Mouse (Mus musculus) embryonic fibroblast, embryonic 13.5 days (primary cell): ENCODE results near the gene Il4ra. TPM values are rescaled to one million over a fixed set of nuclear protein-coding genes. Genes with fewer than 3 reads are reported as not detected.

Experiments
- H3K27ac ChIP-seq: 2 replicates; pipeline ENCODE4 v1.5.1; 2012; ENCODE audit warnings: low read length, control low read depth, inconsistent platforms; ENCODE audit not compliant: insufficient read depth
- H3K4me1 ChIP-seq: 2 replicates; pipeline ENCODE4 v1.6.1; 2011; ENCODE audit warnings: low read length; ENCODE audit not compliant: control insufficient read depth, insufficient read depth
- H3K4me3 ChIP-seq: 2 replicates; pipeline ENCODE4 v1.5.1; 2011; ENCODE audit warnings: mild to moderate bottlenecking, control low read depth, low read length; ENCODE audit not compliant: insufficient read depth
- CTCF ChIP-seq: IDR thresholded peaks from 2 replicates; pipeline ENCODE4 v1.5.1; 2011; ENCODE audit warnings: mild to moderate bottlenecking, control low read depth, low read length, moderate library complexity, borderline replicate concordance; ENCODE audit not compliant: insufficient read depth
- POLR2A ChIP-seq: IDR thresholded peaks from 2 replicates; pipeline ENCODE4 v1.6.1; 2011; ENCODE audit warnings: low read depth, mild to moderate bottlenecking, control low read depth, low read length, moderate library complexity
- polyA plus RNA-seq: library from polyadenylated mRNA; stranded (reverse); fragments of >200 nt; gene quantifications from 2 replicates; pipeline ENCODE4 v1.2.4, GENCODE M21; 2011; ENCODE audit warnings: low read depth; ENCODE audit not compliant: missing spikeins, insufficient read length

The Il4ra gene
- polyA plus RNA-seq, 1 experiment, result 45.7 TPM

GRCm38 (mm10) chr7:125597083-125597482 is 45.2 kb downstream of the Il4ra start:
- no peaks in the 10 kb centered on the region for H3K4me1 ChIP-seq
- no peak overlapping the region for H3K4me3 ChIP-seq
- H3K27ac ChIP-seq, result no peak overlapping the region
- TF ChIP-seq CTCF (no peak), POLR2A (no peak)

GRCm38 (mm10) chr7:125597516-125598347 is 45.8 kb downstream of the Il4ra start:
- no peak overlapping the region for H3K4me3 ChIP-seq
- H3K4me1 ChIP-seq, result no peaks in the 10 kb centered on the region
- TF ChIP-seq CTCF, result no peak
- TF ChIP-seq POLR2A, result no peak
- no peak overlapping the region for H3K27ac ChIP-seq

GRCm38 (mm10) chr7:125599373-125599973 is 47.6 kb downstream of the Il4ra start:
- TF ChIP-seq CTCF (no peak), POLR2A (no peak)
- Histone ChIP-seq H3K4me3 (no peak overlapping the region), H3K4me1 (no peaks in the 10 kb centered on the region), H3K27ac (no peak overlapping the region)

GRCm38 (mm10) chr7:125600136-125600535 is 48.2 kb downstream of the Il4ra start:
- Histone ChIP-seq H3K4me3 (no peak overlapping the region), H3K27ac (no peak overlapping the region), H3K4me1 (no peaks in the 10 kb centered on the region)
- no peak for TF ChIP-seq CTCF
- no peak for TF ChIP-seq POLR2A

- no peak overlapping the region for H3K27ac ChIP-seq
- H3K4me3 ChIP-seq, result no peak overlapping the region
- H3K4me1 ChIP-seq, result no peaks in the 10 kb centered on the region
- TF ChIP-seq CTCF (no peak), POLR2A (no peak)
Measured at GRCm38 (mm10) chr7:125600612-125601279, 48.8 kb downstream of the Il4ra start.

- no peaks in the 10 kb centered on the region for H3K4me1 ChIP-seq
- no peak overlapping the region for H3K4me3 ChIP-seq
- H3K27ac ChIP-seq, result no peak overlapping the region
- TF ChIP-seq CTCF, result no peak
- no peak for TF ChIP-seq POLR2A
Measured at GRCm38 (mm10) chr7:125601280-125601670, 49.4 kb downstream of the Il4ra start.

GRCm38 (mm10) chr7:125601821-125602448 is 50.0 kb downstream of the Il4ra start:
- Histone ChIP-seq H3K4me1 (no peaks in the 10 kb centered on the region), H3K27ac (no peak overlapping the region), H3K4me3 (no peak overlapping the region)
- no peak for TF ChIP-seq POLR2A
- no peak for TF ChIP-seq CTCF

GRCm38 (mm10) chr7:125603185-125603631 is 51.3 kb downstream of the Il4ra start, which contains the start of gene Il21r:
Il21r (plus strand) TSS chr7:125603429.
- Histone ChIP-seq H3K4me1 (no peaks in the 10 kb centered on the region), H3K27ac (no peak within 1 kb of the TSS), H3K4me3 (no peak within 1 kb of the TSS)
- TF ChIP-seq POLR2A (no peak), CTCF (no peak)
